In the genomic region with DNA sequence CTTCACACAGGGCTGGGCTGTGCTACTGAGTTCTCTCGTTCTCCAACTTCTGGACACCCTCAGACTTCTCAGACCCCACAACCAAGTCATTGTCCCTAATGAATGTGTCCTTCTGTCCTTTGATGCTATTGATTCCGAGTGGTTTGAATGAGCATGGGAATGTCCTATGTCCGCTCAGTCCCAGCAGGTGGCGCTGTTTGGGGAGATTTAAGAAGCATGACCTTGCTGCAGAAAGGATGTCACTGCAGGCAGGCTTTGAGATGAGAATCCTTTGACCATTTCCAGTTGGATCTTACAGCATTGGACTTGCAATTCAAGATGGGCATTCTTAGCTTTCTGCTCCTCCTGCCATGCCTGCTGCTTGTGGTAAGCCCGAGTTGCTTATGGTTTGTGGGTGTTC, we compare ENCODE assay signal across 8 mouse cellular contexts.
DNase-seq lines count a peak whose midpoint lies in the region; TF ChIP-seq lines count a peak whose summit lies in the region.

No protein-coding gene starts in this region.

- no peaks in the 10 kb centered on the region for H3K4me1 ChIP-seq in lung, adult 2 months (ENCODE audit: control insufficient read depth, insufficient read depth, low read length)

- TF ChIP-seq POLR2A in lung, adult 2 months (IDR thresholded peaks at IDR 0.05; ENCODE audit: borderline replicate concordance, extremely low read depth, low read depth, low read length): no peak

- H3K27ac ChIP-seq in gastrocnemius, adult 2 months: no peak overlapping the region

- H3K4me3 ChIP-seq in gastrocnemius, adult 2 months: no peak overlapping the region
- no peak overlapping the region for H3K4me3 ChIP-seq in lung, adult 2 months (replicated peaks; ENCODE audit: extremely low read depth, low read depth, low read length)

- intact Hi-C loops in gastrocnemius, adult 2 months (cut with DNase I): no loop called here

- peak; percentile 47 for TF ChIP-seq CTCF in gastrocnemius, adult 2 months (IDR thresholded peaks at IDR 0.05)
- peak; percentile 46 for TF ChIP-seq CTCF in lung, adult 2 months (IDR thresholded peaks at IDR 0.05; ENCODE audit: insufficient read depth, low read length)

- WGBS in lung, adult 2 months: 26% methylated on average over 5 of the region's 5 CpGs

- DNase-seq in gastrocnemius, adult 2 months: peak; percentile 33
- DNase-seq in gastrocnemius, adult 18-20 months (ENCODE audit: low spot score): no peak
- DNase-seq in right cerebral cortex, adult 18-20 months: peak; percentile 29
- no peak for DNase-seq in right cerebral cortex, postnatal 36 days (ENCODE audit: low spot score in 2 of 2)
- DNase-seq in c-Kit-positive CD71-negative TER-119-negative erythroid progenitor cells, embryonic 14.5 days (ENCODE audit: low read depth): peak; percentile 22
- DNase-seq in frontal cortex, postnatal 36 days (ENCODE audit: low spot score in 2 of 2): peak; percentile 7
- DNase-seq in lung, adult 2 months: peak; percentile 3
- DNase-seq in testis, postnatal 10 days (ENCODE audit: low spot score): peak; percentile 78

Comparison
In these comparisons a context has a peak if more than half of its experiments do, and no peak if none do; other contexts are left out.
1. DNase-seq: peak in gastrocnemius, adult 2 months (single experiment), right cerebral cortex, adult 18-20 months (single experiment), c-Kit-positive CD71-negative TER-119-negative erythroid progenitor cells, embryonic 14.5 days (single experiment), frontal cortex, postnatal 36 days (2 of 2), lung, adult 2 months (single experiment) and testis, postnatal 10 days (single experiment); none in gastrocnemius, adult 18-20 months (single experiment) and right cerebral cortex, postnatal 36 days (0 of 2).